Mouse (Mus musculus) embryonic stem cell, embryonic (primary cell): ENCODE measurements around the gene Tbxas1.

Source experiments
- CTCF ChIA-PET, 4 experiments: fragments of 300-600 bp in 2 of 4; fragments of 350-600 bp in 2 of 4; sonication (Branson Sonifier 250); formaldehyde crosslinking; loops; one replicate each; lab custom pipeline; 2022; ENCODE audit warnings: inconsistent platforms in 2 of 4; lab: Charles Lee
- POLR2A ChIA-PET, 4 experiments: fragments of 300-600 bp in 2 of 4; fragments of 350-600 bp in 2 of 4; sonication (Branson Sonifier 250); formaldehyde crosslinking; loops; one replicate each; lab custom pipeline; 2022; ENCODE audit warnings: antibody characterized with exemption in 4 of 4, inconsistent platforms in 1 of 4; lab: Charles Lee

Gene Tbxas1

GRCm38 (mm10) chr6:38875258-38876070 lies at the start of gene Tbxas1:
Gene Tbxas1 (plus strand): TSS chr6:38875404.
- POLR2A ChIA-PET, result interaction anchor here (0.5 to 1.2 kb wide), 10 partner anchors 13 to 243 kb away, joined by 3 to 7 read pairs (median 3); partner anchors contain the start of gene Clec2l (in 1 of the 4)
- CTCF ChIA-PET, result interaction anchor here in 3 of 4 experiments (0.5 to 1.6 kb wide), 4 partner anchors 11 to 139 kb away, joined by 3 to 14 read pairs (median 6); no protein-coding TSS in a partner anchor

GRCm38 (mm10) chr6:38825886-38826285 lies 49.3 kb upstream of the Tbxas1 start:
- ChIA-PET POLR2A (no interaction called here), CTCF (no interaction called here)

- ChIA-PET POLR2A (no interaction called here), CTCF (interaction anchor here in 1 of 4 experiments (1.0 kb wide), 1 partner anchor 91 kb away, joined by 3 read pairs; no protein-coding TSS in a partner anchor)
These were observed 48.3 kb upstream of the Tbxas1 start for GRCm38 (mm10) chr6:38826857-38827256.

GRCm38 (mm10) chr6:38827435-38827834 lies 47.8 kb upstream of the Tbxas1 start:
- ChIA-PET POLR2A (interaction anchor here in 2 of 4 experiments (0.7 to 1.1 kb wide), 2 partner anchors 11 to 14 kb away, joined by 3 read pairs; no protein-coding TSS in a partner anchor), CTCF (interaction anchor here in 2 of 4 experiments (1.0 kb wide), 2 partner anchors 91 kb away, joined by 3 read pairs; no protein-coding TSS in a partner anchor)

GRCm38 (mm10) chr6:38828211-38828610 lies 47.0 kb upstream of the Tbxas1 start:
- ChIA-PET CTCF (interaction anchor here in 1 of 4 experiments (1.0 kb wide), 1 partner anchor 92 kb away, joined by 3 read pairs; no protein-coding TSS in a partner anchor), POLR2A (interaction anchor here in 2 of 4 experiments (0.7 to 1.1 kb wide), 2 partner anchors 11 to 13 kb away, joined by 3 read pairs; no protein-coding TSS in a partner anchor)

- ChIA-PET POLR2A (no interaction called here), CTCF (interaction anchor here in 1 of 4 experiments (0.5 kb wide), 1 partner anchor 297 kb away, joined by 3 read pairs; no protein-coding TSS in a partner anchor)
These were observed 45.8 kb upstream of the Tbxas1 start for GRCm38 (mm10) chr6:38829452-38829851.

- CTCF ChIA-PET, result interaction anchor here in 2 of 4 experiments (0.8 to 0.9 kb wide), 2 partner anchors 44 to 97 kb away, joined by 3 read pairs; no protein-coding TSS in a partner anchor
- POLR2A ChIA-PET, result no interaction called here
These were observed 41.5 kb upstream of the Tbxas1 start for GRCm38 (mm10) chr6:38833721-38834120.

GRCm38 (mm10) chr6:38834727-38835126 lies 40.5 kb upstream of the Tbxas1 start:
- CTCF ChIA-PET, result no interaction called here
- POLR2A ChIA-PET, result interaction anchor here in 1 of 4 experiments (0.9 kb wide), 1 partner anchor 15 kb away, joined by 3 read pairs; no protein-coding TSS in a partner anchor

- CTCF ChIA-PET, result no interaction called here
- POLR2A ChIA-PET, result interaction anchor here in 1 of 4 experiments (0.9 kb wide), 1 partner anchor 16 kb away, joined by 3 read pairs; no protein-coding TSS in a partner anchor
These were observed 40.0 kb upstream of the Tbxas1 start for GRCm38 (mm10) chr6:38835217-38835616.

GRCm38 (mm10) chr6:38838061-38838460 lies 37.1 kb upstream of the Tbxas1 start:
- CTCF ChIA-PET, result interaction anchor here in 1 of 4 experiments (1.3 kb wide), 1 partner anchor 102 kb away, joined by 3 read pairs; no protein-coding TSS in a partner anchor
- POLR2A ChIA-PET, result interaction anchor here in 1 of 4 experiments (1.4 kb wide), 1 partner anchor 10 kb away, joined by 4 read pairs; no protein-coding TSS in a partner anchor

- ChIA-PET CTCF (no interaction called here), POLR2A (no interaction called here)
These were observed 35.3 kb upstream of the Tbxas1 start for GRCm38 (mm10) chr6:38839891-38840290.

- CTCF ChIA-PET, result no interaction called here
- POLR2A ChIA-PET, result no interaction called here
These were observed 34.8 kb upstream of the Tbxas1 start for GRCm38 (mm10) chr6:38840380-38840779.

- ChIA-PET POLR2A (interaction anchor here in 1 of 4 experiments (1.0 kb wide), 1 partner anchor 13 kb away, joined by 3 read pairs; no protein-coding TSS in a partner anchor), CTCF (no interaction called here)
These were observed 34.4 kb upstream of the Tbxas1 start for GRCm38 (mm10) chr6:38840780-38841179.

GRCm38 (mm10) chr6:38841551-38841950 lies 33.7 kb upstream of the Tbxas1 start:
- POLR2A ChIA-PET, result interaction anchor here in 1 of 4 experiments (0.9 to 1.0 kb wide), 2 partner anchors 14 to 26 kb away, joined by 3 read pairs; no protein-coding TSS in a partner anchor
- CTCF ChIA-PET, result no interaction called here

- CTCF ChIA-PET, result no interaction called here
- POLR2A ChIA-PET, result no interaction called here
These were observed 30.1 kb upstream of the Tbxas1 start for GRCm38 (mm10) chr6:38845117-38845516.

- CTCF ChIA-PET, result no interaction called here
These were observed 29.3 kb upstream of the Tbxas1 start for GRCm38 (mm10) chr6:38845876-38846275.

GRCm38 (mm10) chr6:38846330-38847195 lies 28.6 kb upstream of the Tbxas1 start:
- ChIA-PET CTCF (interaction anchor here in 1 of 4 experiments (0.9 kb wide), 1 partner anchor 196 kb away, joined by 3 read pairs; no protein-coding TSS in a partner anchor), POLR2A (interaction anchor here in 1 of 4 experiments (0.9 kb wide), 1 partner anchor 15 kb away, joined by 3 read pairs; no protein-coding TSS in a partner anchor)

More at GRCm38 (mm10) chr6:38845876-38846275, 29.3 kb upstream of the Tbxas1 start:
- POLR2A ChIA-PET, result no interaction called here

- ChIA-PET CTCF (interaction anchor here in 1 of 4 experiments (0.9 kb wide), 1 partner anchor 197 kb away, joined by 3 read pairs; no protein-coding TSS in a partner anchor), POLR2A (interaction anchor here in 1 of 4 experiments (0.9 to 1.4 kb wide), 2 partner anchors 9 to 14 kb away, joined by 3 to 4 read pairs; no protein-coding TSS in a partner anchor)
These were observed 27.8 kb upstream of the Tbxas1 start for GRCm38 (mm10) chr6:38847447-38847846.
